Mouse (Mus musculus): Measurements from ENCODE around the gene Apba3.
A peak's percentile ranks its signal among the peaks of the same experiment; 100 is the strongest.

Apba3 gene

GRCm38 (mm10) chr10:81252424-81253419 lies 14.0 kb upstream of the Apba3 start, which contains the start of gene Matk:
Matk (plus strand) TSS chr10:81252935.
- DNase-seq, result peak; percentile 60

- DNase-seq, result no peak
Measured at GRCm38 (mm10) chr10:81254886-81255285, 11.9 kb upstream of the Apba3 start.

- no peak for DNase-seq
Measured at GRCm38 (mm10) chr10:81257158-81258039, 9.4 kb upstream of the Apba3 start.

- no peak for DNase-seq
Measured at GRCm38 (mm10) chr10:81259225-81259884, 7.4 kb upstream of the Apba3 start.

GRCm38 (mm10) chr10:81261025-81261424 lies 5.7 kb upstream of the Apba3 start:
- DNase-seq, result no peak

GRCm38 (mm10) chr10:81265540-81265939 lies 1.2 kb upstream of the Apba3 start:
- DNase-seq, result peak; percentile 54

GRCm38 (mm10) chr10:81268056-81268455 lies 1.3 kb downstream of the Apba3 start:
- DNase-seq, result peak; percentile 80

- no peak for DNase-seq
Measured at GRCm38 (mm10) chr10:81268643-81269412, 2.1 kb downstream of the Apba3 start.

GRCm38 (mm10) chr10:81272356-81272755 lies 5.6 kb downstream of the Apba3 start:
- no peak for DNase-seq

- DNase-seq, result no peak
Measured at GRCm38 (mm10) chr10:81273842-81274241, 7.1 kb downstream of the Apba3 start.

GRCm38 (mm10) chr10:81277676-81278075 lies 10.9 kb downstream of the Apba3 start:
- DNase-seq, result no peak

- DNase-seq, result no peak
Measured at GRCm38 (mm10) chr10:81279496-81279895, 12.7 kb downstream of the Apba3 start.

GRCm38 (mm10) chr10:81284189-81284588 lies 17.4 kb downstream of the Apba3 start:
- no peak for DNase-seq

GRCm38 (mm10) chr10:81284719-81285118 lies 18.0 kb downstream of the Apba3 start:
- no peak for DNase-seq

- peak; percentile 79 for DNase-seq
Measured at GRCm38 (mm10) chr10:81285694-81286450, 19.1 kb downstream of the Apba3 start.

- no peak for DNase-seq
Measured at GRCm38 (mm10) chr10:81286586-81286985, 19.8 kb downstream of the Apba3 start.

- DNase-seq, result no peak
Measured at GRCm38 (mm10) chr10:81287513-81288157, 20.9 kb downstream of the Apba3 start.

- no peak for DNase-seq
Measured at GRCm38 (mm10) chr10:81288601-81289000, 21.8 kb downstream of the Apba3 start.

- DNase-seq, result no peak
Measured at GRCm38 (mm10) chr10:81289278-81289677, 22.5 kb downstream of the Apba3 start.

- DNase-seq, result no peak
Measured at GRCm38 (mm10) chr10:81289811-81290210, 23.1 kb downstream of the Apba3 start.

Measured in cerebellum, adult 11 months (tissue).